Mouse (Mus musculus): ENCODE data around the gene Hoxa7.

The Hoxa7 gene

DNA sequence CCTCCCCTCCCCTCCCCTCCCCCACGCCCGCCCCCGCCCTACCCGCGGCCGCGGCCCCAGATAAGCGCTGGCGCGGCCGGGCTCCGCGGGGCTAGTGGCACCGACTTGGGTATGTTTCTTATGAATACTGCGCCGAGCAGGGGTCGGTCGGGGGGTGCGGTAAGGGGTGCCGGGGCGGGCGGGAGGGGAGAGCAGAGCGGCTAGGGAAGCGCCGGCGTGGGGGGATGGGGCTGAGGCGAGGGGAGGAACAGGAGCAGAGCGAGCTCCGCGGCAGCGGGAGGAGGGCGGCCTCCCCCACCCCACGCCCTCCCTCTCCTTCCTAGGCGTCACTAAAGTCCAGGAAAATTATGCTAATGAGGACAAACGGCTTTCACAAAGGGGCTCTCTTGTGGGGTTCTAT, 45.8 kb downstream of the Hoxa7 start:
- DNase-seq = peak in 1 of 2 experiments; percentile 82

DNA sequence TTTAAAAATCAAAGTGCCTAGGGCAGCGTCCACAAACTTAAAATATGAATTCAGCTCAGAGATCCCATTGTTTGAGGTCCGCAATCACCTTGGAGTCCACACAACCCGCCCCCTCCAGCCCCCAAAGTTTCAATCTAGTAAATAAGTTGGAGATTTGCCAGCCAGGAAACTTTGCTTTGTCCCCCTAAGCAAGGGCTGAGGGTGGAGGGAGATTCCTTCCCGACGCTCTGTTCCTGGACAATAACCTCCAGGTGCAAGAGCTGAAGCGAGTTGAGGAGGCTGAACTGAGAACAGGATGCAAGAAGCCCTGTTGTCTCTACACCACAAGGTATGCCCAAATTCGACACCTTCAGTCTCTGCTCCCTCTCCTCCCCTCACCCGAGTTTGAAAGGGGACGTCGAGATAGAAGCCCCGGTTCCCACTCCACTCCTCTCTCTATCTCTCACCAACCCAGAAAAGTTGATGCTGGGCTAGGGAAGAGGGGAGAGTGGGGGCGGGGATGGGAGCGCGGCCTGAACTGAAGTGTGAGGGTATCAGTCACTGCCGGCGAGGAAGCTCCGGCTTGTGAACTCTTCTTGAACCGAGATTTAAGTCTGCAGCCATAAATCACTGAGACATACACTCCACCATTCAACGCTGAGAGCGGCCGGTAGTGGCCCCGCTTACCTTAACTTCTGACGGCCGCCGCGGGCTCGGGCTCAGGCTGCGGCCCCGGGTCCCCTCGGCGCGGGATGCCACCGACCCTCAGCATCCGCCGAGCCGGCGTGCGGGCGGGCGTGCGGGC, 46.5 kb downstream of the Hoxa7 start:
- peak; percentile 58 to 70 for DNase-seq

DNA sequence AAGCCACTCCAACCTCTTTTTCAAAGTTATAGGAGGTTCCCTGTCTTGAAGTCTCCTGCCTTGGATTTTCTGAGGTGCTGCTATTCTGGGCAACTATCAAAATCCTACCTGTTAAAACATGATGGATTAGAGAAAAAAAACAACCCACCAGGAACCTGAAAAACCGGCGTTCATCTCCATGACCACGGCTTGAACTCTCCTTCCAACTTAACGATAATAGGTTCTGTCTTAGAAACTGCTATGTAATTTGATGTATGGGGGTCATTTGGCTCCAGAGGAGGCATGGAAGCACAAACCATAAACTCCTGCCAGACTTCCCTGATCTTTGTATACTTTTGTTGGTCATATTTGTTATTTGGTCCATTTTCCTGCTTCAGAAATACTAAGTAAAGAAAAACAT, 48.0 kb downstream of the Hoxa7 start:
- DNase-seq = no peak

DNA sequence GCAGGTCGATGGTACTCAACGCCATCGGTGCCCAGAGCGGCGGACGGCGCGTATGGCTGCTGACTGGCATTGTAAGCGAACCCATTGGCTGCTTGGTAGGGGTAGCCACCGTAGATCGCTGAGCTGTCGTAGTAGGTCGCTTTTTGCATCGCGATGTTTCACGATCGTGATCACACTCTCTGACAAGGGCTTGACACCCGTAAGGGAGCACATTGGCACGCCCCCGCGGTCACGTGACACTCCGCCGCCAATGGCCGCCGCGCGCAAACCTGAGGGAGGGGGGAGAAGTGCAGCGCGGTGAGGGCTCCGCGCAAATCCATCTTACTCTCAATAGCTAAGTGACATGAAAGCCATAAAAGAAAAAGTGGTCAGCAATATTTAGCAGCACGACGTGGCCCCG, 49.2 kb downstream of the Hoxa7 start:
- peak; percentile 95 to 97 for DNase-seq

DNA sequence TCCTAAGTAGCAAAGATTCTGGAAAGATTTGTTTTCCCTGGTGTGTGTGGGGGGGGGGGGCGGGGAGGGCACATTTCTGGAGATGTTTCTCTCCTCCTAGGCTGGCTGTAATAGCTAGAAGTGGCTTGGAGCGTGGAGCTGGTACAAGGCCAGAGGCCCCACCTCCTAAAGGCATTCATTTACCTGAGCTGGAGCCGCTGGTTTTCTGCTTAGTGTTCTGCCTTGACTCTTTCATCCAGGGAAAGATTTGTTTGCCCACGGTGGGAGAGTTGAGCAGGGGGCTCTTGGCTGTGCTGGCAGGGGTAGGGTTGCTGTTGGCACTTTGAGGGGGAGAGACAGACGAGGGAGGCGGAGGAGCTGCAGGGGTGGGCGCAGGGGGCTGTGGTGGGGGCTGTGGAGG, 49.7 kb downstream of the Hoxa7 start:
- DNase-seq = peak; percentile 52 to 65

DNA sequence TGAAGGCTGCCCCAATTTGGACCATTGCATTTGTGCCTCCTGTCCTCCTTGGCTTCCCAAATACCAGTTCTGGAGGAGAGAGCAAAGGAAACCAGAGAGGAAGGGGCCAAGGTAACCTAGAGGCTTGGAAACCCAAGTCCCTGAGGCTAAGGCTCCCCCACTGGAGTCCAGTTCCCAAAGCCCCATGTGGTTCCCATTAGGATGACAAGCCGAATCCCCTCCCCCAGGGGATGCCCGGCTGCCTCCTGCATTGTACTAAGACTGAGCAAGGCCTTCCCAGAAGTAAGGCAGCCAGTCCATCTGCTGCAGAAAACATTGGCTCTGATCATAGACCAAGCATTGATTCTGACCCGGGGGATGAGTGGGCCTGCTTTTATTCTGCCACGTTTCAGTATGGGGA, 50.3 kb downstream of the Hoxa7 start:
- no peak for DNase-seq

DNA sequence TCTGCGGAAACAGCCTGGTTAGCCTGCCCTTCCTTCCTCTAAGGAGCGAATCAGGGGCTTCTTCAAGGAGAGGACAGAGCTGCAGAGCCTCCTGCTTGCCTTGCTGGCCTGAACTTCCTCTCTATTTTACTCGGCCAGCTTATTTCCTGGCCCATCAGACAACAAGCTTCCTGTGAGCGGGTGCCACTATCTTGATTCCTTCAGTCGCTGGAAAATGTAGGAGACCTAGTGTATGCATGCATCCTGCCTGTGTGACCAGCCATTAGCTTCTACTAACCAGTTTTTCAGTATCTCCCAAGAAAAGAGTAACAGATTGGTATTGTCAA, 50.8 kb downstream of the Hoxa7 start:
- no peak for DNase-seq

DNA sequence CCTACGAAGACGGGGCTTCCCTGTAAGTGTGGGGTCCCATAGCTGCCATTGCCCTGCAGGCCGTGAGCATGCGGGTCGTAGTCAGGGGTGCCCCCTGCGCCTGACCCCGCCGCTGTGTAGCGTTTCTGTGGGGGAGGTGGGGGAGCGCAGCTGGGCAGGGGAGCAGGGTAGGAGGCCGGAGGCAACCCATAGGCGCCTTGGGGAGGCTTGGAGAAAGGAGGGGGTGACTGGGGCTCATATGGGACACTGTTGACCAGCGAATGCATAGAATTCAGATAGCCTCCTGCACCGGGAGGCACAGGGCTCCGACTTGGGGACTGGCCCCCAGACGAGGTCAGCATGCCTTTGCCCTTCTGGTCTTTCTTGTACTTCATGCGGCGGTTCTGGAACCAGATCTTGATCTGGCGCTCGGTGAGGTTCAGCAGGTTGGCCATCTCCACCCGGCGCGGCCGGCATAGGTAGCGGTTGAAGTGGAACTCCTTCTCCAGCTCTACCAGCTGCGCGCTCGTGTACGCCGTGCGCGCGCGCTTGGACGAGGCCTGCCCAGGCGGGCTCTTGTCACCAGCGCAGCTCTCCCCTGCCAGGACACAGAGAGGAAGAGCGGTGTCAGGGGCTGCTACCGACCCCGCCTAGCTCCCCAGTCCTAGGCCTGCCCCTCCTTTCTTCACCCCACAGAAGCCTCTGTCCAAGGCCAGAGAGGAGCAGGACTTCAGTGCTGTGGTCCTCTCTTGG, 51.3 kb downstream of the Hoxa7 start:
- peak; percentile 56 to 58 for DNase-seq

DNA sequence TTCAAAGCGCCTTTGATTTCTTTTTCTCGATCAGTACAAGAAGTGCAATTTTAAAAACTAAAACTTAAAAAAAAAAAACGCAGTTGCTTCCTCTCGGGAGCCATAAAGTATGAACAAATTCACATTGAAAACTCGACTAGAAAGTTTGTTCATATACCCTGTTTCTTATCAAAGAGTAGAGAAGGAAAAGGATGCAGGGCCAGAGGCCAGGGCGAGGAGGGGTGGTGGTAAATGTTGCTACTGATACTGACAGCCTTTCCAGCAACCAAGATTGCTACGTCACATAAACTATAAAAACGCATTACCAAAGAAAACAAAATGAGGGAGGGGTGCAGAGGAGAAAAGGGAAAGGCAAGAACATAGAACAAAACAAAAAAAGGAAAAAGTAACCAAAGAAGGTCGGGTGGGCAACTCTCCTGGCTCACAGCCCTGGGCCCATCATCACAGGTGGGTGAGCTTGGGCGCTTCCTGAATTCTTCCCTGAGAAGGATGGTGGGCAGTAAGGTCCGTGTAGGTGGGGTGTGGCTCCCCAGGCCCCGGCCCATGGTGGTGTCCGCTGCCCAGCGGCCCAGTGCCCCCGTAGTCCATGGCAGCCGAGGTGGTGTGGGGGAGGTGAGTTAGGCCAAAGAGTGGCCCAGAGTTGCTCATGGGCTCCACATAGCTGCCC, 52.0 kb downstream of the Hoxa7 start:
- no peak for DNase-seq

DNA sequence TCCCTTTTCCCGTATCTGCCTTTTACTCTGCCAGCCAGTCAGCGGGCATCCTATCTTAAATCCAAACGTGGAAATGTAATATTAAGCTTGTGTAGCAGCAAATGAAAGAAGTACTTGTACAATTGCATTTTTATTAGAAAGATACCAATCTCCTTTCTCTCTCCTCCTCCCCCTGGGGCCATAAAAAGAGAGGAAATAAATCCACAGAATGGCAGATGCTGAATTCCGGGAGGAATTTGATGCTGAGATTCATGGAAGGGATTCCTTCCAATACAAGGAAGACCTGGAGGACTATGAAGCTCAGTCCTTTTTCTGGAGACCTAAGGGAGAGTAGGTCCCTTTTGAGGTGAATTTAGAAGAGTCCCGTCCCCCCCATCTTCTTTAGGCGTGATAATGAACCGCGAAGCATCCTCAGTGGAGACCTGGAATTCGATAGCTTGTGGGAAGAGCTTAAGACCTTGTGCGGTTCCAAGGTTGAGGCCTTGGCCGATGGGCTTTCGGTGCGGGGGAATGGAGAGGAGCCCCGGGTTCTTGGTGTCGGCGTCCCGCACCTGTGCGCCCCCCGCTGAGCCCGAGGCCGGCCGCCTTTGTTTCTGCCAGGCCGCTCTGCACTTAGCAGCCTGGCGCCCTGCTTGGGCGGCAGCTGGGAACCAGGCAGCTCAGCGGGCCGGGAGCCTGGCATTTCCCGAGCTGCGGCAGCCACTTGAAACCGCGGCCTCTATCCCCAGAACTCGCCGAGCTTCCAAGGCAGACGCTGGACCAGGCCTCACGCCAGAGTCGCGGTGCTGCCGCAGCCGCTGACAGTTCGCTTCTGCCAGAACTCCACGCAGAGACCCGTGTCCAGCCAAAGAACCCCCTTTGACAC, 53.2 kb downstream of the Hoxa7 start:
- DNase-seq = no peak

DNA sequence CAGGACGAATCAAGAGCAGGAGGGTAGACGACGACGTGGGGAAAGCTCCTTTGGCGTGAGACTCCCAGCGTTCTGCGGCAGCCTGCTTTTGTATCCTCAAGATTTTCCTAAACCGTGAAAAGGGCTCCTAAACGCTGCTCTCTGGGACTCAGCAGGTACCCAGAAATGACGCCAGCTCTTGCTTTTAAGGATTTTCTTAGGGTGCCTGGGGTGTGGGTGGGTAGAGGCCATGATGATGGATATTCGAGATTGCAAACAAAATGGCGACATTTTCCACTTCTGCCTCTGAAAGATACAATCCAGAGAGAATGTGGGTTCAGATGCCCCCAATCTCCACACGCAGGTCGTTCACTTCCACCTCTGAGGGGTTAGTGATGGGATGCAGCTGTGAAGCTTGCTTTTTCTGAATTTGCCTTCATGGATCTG, 53.9 kb downstream of the Hoxa7 start:
- no peak for DNase-seq

DNA sequence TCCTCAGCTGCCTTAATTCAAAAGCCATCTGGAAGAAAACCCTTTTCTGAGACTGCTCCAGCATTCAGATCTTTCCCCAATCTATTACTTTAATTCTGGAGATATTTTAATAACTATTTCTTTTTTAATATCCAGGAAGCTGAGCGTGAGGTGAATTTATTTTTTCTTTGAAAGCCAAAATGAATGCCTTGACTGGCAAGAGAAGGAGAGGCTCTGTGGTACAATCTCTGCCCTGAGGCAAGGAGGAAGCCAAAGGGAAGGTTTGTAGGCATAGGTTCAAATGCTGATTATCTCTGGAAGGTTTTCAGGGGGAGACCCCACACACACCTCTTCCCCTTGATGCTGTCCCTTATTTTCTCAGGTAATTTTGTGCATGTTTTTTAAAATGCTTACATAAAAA, 54.5 kb downstream of the Hoxa7 start:
- DNase-seq = no peak

DNA sequence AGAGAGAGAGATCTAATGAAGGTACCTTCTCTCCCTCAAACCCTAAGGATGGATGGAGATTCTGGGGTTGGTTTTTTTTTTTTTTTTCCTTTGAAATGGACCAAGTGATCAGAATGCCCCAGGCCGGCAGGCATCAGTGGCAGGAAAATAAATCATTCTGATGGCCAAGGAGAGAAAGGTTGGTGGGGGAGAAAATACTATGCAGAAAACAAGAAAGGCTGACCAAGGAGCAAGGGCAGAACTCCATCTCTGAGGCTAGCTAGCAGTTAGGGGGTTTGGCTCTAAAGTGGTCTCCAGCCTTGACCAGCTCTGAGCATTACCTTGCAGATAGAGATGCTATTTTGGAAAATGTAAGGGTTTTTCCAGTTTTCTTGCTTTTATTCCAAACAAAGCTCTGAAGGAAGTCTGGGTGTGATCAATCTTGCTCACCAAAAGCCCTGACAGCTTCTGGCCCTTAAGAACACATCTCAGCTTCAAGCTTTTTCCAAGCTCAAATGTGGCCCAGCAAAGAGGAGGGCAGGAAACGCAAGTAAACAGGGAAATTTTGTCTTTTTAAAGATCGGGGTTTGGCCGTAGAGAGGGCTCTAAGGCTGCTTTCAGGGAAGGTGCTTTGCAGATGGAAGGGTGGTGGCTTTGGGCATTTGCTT, 55.1 kb downstream of the Hoxa7 start:
- DNase-seq = no peak

DNA sequence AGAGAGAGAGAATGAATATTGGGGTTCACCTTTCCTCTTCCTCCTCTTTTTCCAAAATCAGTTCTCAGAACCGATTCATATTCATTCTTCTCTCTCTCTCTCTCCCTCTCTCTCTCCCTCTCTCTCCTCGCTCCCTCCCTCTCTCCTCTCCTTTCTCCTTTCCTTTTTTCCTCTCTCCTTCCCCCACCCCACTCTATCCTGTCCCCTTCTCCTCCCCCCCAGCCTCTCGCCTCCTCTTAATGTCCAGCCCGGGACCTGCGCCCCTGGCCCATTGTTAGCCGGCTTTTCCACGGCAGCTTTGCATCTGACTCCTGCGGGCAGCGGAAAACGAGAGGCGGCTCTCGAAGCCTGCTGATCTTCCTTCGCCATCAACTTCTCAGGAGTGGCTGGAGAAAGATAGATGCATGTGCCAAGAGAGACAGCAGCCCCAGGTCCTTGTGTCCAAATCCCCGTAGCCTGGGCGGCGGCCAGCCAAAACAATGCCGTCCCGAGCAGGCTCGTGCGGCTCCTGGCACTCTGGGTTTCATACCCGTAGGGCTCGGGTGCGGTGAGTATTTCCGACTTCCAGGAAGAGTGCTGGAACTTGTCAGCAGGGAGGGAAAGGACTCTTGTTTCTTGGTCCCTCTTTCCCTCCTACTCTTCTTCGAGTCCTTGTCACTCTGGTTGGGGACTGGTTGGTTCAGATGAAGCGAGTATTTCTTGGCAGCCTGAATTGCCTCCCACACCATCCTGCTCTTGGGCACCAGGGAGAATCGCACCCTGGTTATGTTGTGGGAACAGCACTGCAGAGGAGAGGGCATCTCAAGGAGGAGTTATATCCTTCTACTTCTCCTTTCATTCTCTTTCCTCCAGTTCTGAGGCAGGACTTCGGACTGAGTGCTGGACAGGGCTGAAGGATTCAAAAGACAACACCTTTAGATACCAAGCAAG, 55.9 kb downstream of the Hoxa7 start:
- peak in 1 of 2 experiments; percentile 60 for DNase-seq

DNA sequence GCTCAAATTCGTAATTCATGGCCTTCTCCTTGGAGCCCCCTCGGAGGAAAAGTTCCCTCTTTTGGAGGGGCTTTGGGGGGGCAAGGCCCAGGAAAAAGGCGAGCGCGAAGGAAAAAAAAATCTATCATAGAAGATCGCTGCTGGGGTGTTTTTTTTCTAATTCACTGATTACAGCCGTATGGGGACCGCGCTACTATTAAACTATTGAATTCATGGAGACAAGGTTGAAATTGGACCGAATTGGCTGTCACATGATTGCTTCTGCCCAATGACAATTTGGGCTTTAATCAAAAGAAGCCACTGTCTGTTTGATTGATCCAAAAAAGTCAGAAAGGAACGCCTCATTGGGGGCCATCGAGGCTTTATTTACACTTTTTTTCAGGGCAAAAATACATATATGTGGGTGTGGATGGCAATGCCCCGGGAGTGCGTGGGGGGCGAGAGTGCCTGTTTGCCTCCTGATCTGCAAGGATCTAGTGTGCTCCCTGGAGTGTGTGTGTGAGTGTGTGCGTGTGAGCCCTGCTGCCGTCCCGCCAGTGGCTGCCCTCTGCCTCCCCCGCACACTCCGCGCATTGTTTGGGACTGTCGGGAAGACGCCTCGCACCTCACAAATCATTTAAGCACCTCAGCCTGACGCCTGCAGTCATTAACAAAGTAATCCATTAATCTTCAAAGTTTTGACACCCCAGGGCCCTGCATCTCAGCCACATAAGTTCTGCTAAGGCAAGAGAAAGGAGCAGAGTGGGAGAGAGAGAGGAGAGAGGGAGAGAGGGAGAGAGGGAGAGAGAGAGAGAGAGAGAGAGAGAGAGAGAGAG, 56.8 kb downstream of the Hoxa7 start, which contains the start of gene Hoxa2:
Gene Hoxa2, minus strand, starts transcription at position 206 of the 815 bp plus-strand sequence.
- DNase-seq = peak in 1 of 2 experiments; percentile 54
